8 mouse cellular contexts compared by ENCODE assay signal in genomic region chr4:134185569-134185968, GRCm38 (mm10). TPM values are rescaled to one million over a fixed set of nuclear protein-coding genes. Genes with fewer than 3 reads are reported as not detected.
A peak's percentile ranks its signal among the peaks of the same experiment; 100 is the strongest.
DNase-seq lines count a peak whose midpoint lies in the region; ATAC-seq lines count a peak whose summit lies in the region.

No protein-coding gene starts in this region.

- no peak for DNase-seq in lung, postnatal 10 days
- DNase-seq in spleen, postnatal 10 days (ENCODE audit: low spot score in 2 of 2) = no peak
- no peak for DNase-seq in cerebellum, adult 9-10 months
- DNase-seq in right cerebral cortex, postnatal 4 days = no peak

- peak overlapping the region; percentile 91 for H3K9ac ChIP-seq in lung, embryonic 16.5 days (ENCODE audit: low read length)
- peak overlapping the region; percentile 92 for H3K9ac ChIP-seq in forebrain, embryonic 12.5 days
- H3K9ac ChIP-seq in limb, embryonic 15.5 days = no peak overlapping the region
- H3K9ac ChIP-seq in stomach, embryonic 15.5 days = no peak overlapping the region; the same call in 1 of the 2 replicates

- WGBS in lung, embryonic 16.5 days = 80% methylated on average over 3 of the region's 3 CpGs
- WGBS in forebrain, embryonic 12.5 days = 89% methylated on average over 3 of the region's 3 CpGs
- 81% methylated on average over 3 of the region's 3 CpGs for WGBS in limb, embryonic 15.5 days
- WGBS in stomach, embryonic 15.5 days = 80% methylated on average over 3 of the region's 3 CpGs

- H3K4me2 ChIP-seq in lung, embryonic 16.5 days (ENCODE audit: low read depth, low read length) = peak overlapping the region; percentile 96
- H3K4me2 ChIP-seq in forebrain, embryonic 12.5 days = peak overlapping the region; percentile 91
- H3K4me2 ChIP-seq in limb, embryonic 15.5 days = peak overlapping the region; percentile 87
- H3K4me2 ChIP-seq in stomach, embryonic 15.5 days = peak overlapping the region; percentile 89

- H3K4me3 ChIP-seq in lung, embryonic 16.5 days (ENCODE audit: low read length) = peak overlapping the region; percentile 85
- peak overlapping the region; percentile 63 for H3K4me3 ChIP-seq in forebrain, embryonic 12.5 days (replicated peaks)
- H3K4me3 ChIP-seq in limb, embryonic 15.5 days = peak overlapping the region; percentile 72
- peak overlapping the region; percentile 75 for H3K4me3 ChIP-seq in stomach, embryonic 15.5 days (replicated peaks)

- H3K36me3 ChIP-seq in lung, embryonic 16.5 days (ENCODE audit: control insufficient read depth, insufficient read depth, low read length) = no peaks in the 10 kb centered on the region
- no peaks in the 10 kb centered on the region; the same call in 1 of the 2 replicates for H3K36me3 ChIP-seq in forebrain, embryonic 12.5 days (replicated peaks)
- no peaks in the 10 kb centered on the region for H3K36me3 ChIP-seq in limb, embryonic 15.5 days
- H3K36me3 ChIP-seq in stomach, embryonic 15.5 days = no peaks in the 10 kb centered on the region

- no peak for ATAC-seq in lung, embryonic 16.5 days (ENCODE audit: low read depth)
- no peak for ATAC-seq in forebrain, embryonic 12.5 days (ENCODE audit: low FRiP score)
- no peak for ATAC-seq in limb, embryonic 15.5 days (ENCODE audit: insufficient number of reproducible peaks, low FRiP score, low TSS enrichment, low read depth)
- ATAC-seq in stomach, embryonic 15.5 days (ENCODE audit: insufficient read depth, low FRiP score, low read depth) = no peak

- no peaks in the 10 kb centered on the region for H3K27me3 ChIP-seq in lung, embryonic 16.5 days (ENCODE audit: control insufficient read depth, insufficient read depth, low read depth, low read length)
- H3K27me3 ChIP-seq in forebrain, embryonic 12.5 days = no peaks in the 10 kb centered on the region
- no peaks in the 10 kb centered on the region for H3K27me3 ChIP-seq in limb, embryonic 15.5 days
- H3K27me3 ChIP-seq in stomach, embryonic 15.5 days (replicated peaks) = no peaks in the 10 kb centered on the region

- H3K9me3 ChIP-seq in lung, embryonic 16.5 days (ENCODE audit: control insufficient read depth, low read length) = no peaks in the 10 kb centered on the region
- H3K9me3 ChIP-seq in forebrain, embryonic 12.5 days = no peaks in the 10 kb centered on the region
- H3K9me3 ChIP-seq in limb, embryonic 15.5 days = no peaks in the 10 kb centered on the region
- no peaks in the 10 kb centered on the region for H3K9me3 ChIP-seq in stomach, embryonic 15.5 days

- H3K4me1 ChIP-seq in lung, embryonic 16.5 days (replicated peaks; ENCODE audit: control insufficient read depth, insufficient read depth, low read length) = peaks cover 9% of the 10 kb centered on the region
- peaks cover 15% of the 10 kb centered on the region for H3K4me1 ChIP-seq in forebrain, embryonic 12.5 days
- peaks cover 10% of the 10 kb centered on the region for H3K4me1 ChIP-seq in limb, embryonic 15.5 days
- peaks cover 5% of the 10 kb centered on the region; the same call in 1 of the 2 replicates for H3K4me1 ChIP-seq in stomach, embryonic 15.5 days

- no peak overlapping the region for H3K27ac ChIP-seq in lung, embryonic 16.5 days (ENCODE audit: low read length)
- H3K27ac ChIP-seq in forebrain, embryonic 12.5 days = no peak overlapping the region
- H3K27ac ChIP-seq in limb, embryonic 15.5 days = no peak overlapping the region
- no peak overlapping the region for H3K27ac ChIP-seq in stomach, embryonic 15.5 days

RNA-seq across cellular contexts. Expression of gene Cep85, which starts 1.3 kb away (rescaled TPM):
- polyA plus RNA-seq in lung, embryonic 16.5 days (2015; fragmentation: Nextera tagmentation; extraction: Ambion mirVana) = 51.9 and 56.1 TPM in 2 replicates
- 30.5 and 32.3 TPM in 2 replicates for polyA plus RNA-seq in forebrain, embryonic 12.5 days (2016; fragmentation: Nextera tagmentation; extraction: Ambion mirVana)
- 43.5 and 46.6 TPM in 2 replicates for polyA plus RNA-seq in limb, embryonic 15.5 days (2015; fragmentation: Nextera tagmentation; extraction: Ambion mirVana)
- 83.0 and 84.0 TPM in 2 replicates for polyA plus RNA-seq in stomach, embryonic 15.5 days (2015; fragmentation: Nextera tagmentation; extraction: Ambion mirVana)

RNA-seq across cellular contexts. Expression of gene Gm7534, which starts 17.2 kb away (rescaled TPM):
- polyA plus RNA-seq in lung, embryonic 16.5 days (2015; fragmentation: Nextera tagmentation; extraction: Ambion mirVana) = not detected in 2 replicates
- polyA plus RNA-seq in forebrain, embryonic 12.5 days (2016; fragmentation: Nextera tagmentation; extraction: Ambion mirVana) = not detected in 2 replicates
- not detected in 2 replicates for polyA plus RNA-seq in limb, embryonic 15.5 days (2015; fragmentation: Nextera tagmentation; extraction: Ambion mirVana)
- polyA plus RNA-seq in stomach, embryonic 15.5 days (2015; fragmentation: Nextera tagmentation; extraction: Ambion mirVana) = not detected in 2 replicates

RNA-seq across cellular contexts. Expression of gene Catsper4, which starts 41.6 kb away (rescaled TPM):
- 0.23 and 0.87 TPM in 2 replicates for polyA plus RNA-seq in lung, embryonic 16.5 days (2015; fragmentation: Nextera tagmentation; extraction: Ambion mirVana)
- not detected in 2 replicates for polyA plus RNA-seq in forebrain, embryonic 12.5 days (2016; fragmentation: Nextera tagmentation; extraction: Ambion mirVana)
- 0.29 TPM in 1 of 2 replicates, not detected in the other for polyA plus RNA-seq in limb, embryonic 15.5 days (2015; fragmentation: Nextera tagmentation; extraction: Ambion mirVana)
- 0.26 and 0.31 TPM in 2 replicates for polyA plus RNA-seq in stomach, embryonic 15.5 days (2015; fragmentation: Nextera tagmentation; extraction: Ambion mirVana)

RNA-seq across cellular contexts. Expression of gene Cnksr1, which starts 52.6 kb away (rescaled TPM):
- polyA plus RNA-seq in lung, embryonic 16.5 days (2015; fragmentation: Nextera tagmentation; extraction: Ambion mirVana) = 12.6 and 14.2 TPM in 2 replicates
- 0.10 and 0.35 TPM in 2 replicates for polyA plus RNA-seq in forebrain, embryonic 12.5 days (2016; fragmentation: Nextera tagmentation; extraction: Ambion mirVana)
- 3.6 and 3.9 TPM in 2 replicates for polyA plus RNA-seq in limb, embryonic 15.5 days (2015; fragmentation: Nextera tagmentation; extraction: Ambion mirVana)
- polyA plus RNA-seq in stomach, embryonic 15.5 days (2015; fragmentation: Nextera tagmentation; extraction: Ambion mirVana) = 7.7 and 10.0 TPM in 2 replicates

RNA-seq across cellular contexts. Expression of gene Sh3bgrl3, which starts 57.0 kb away (rescaled TPM):
- polyA plus RNA-seq in lung, embryonic 16.5 days (2015; fragmentation: Nextera tagmentation; extraction: Ambion mirVana) = 466 and 467 TPM in 2 replicates
- 257 and 272 TPM in 2 replicates for polyA plus RNA-seq in forebrain, embryonic 12.5 days (2016; fragmentation: Nextera tagmentation; extraction: Ambion mirVana)
- 476 and 496 TPM in 2 replicates for polyA plus RNA-seq in limb, embryonic 15.5 days (2015; fragmentation: Nextera tagmentation; extraction: Ambion mirVana)
- polyA plus RNA-seq in stomach, embryonic 15.5 days (2015; fragmentation: Nextera tagmentation; extraction: Ambion mirVana) = 363 and 395 TPM in 2 replicates

Comparison
In these comparisons a context has a peak if more than half of its experiments do, and no peak if none do; other contexts are left out.
1. H3K9ac ChIP-seq: peak in lung, embryonic 16.5 days (single experiment) and forebrain, embryonic 12.5 days (single experiment); none in limb, embryonic 15.5 days (single experiment) and stomach, embryonic 15.5 days (single experiment).
2. Peak in every context shown above with its lines, with median percentiles within 50 percentile points of each other: H3K4me2 ChIP-seq and H3K4me3 ChIP-seq.